Comparison of ENCODE assay signal across 8 mouse cellular contexts in genomic region chr7:81339783-81340182, GRCm38 (mm10). TPM values are rescaled to one million over a fixed set of nuclear protein-coding genes. Genes with fewer than 3 reads are reported as not detected.
DNase-seq lines count a peak whose midpoint lies in the region; ATAC-seq and TF ChIP-seq lines count a peak whose summit lies in the region.

No protein-coding gene starts in this region.

- no peak overlapping the region for H3K4me3 ChIP-seq in hindbrain, embryonic 14.5 days (replicated peaks; ENCODE audit: low read length)
- no peak overlapping the region for H3K4me3 ChIP-seq in hindbrain, embryonic 16.5 days (ENCODE audit: low read length)
- no peak overlapping the region for H3K4me3 ChIP-seq in embryonic fibroblast, embryonic 13.5 days (ENCODE audit: insufficient read depth, low read length)
- no peak overlapping the region for H3K4me3 ChIP-seq in liver, embryonic 14.5 days (ENCODE audit: insufficient read depth in 1 of 2, low read depth in 2 of 2, low read length in 2 of 2)

- H3K27ac ChIP-seq in hindbrain, embryonic 14.5 days: no peak overlapping the region
- no peak overlapping the region for H3K27ac ChIP-seq in hindbrain, embryonic 16.5 days (ENCODE audit: low read depth, low read length)
- H3K27ac ChIP-seq in embryonic fibroblast, embryonic 13.5 days (ENCODE audit: insufficient read depth, low read length): no peak overlapping the region
- H3K27ac ChIP-seq in liver, embryonic 14.5 days: no peak overlapping the region

- POLR2A ChIA-PET in Patski (lab: Charles Lee): interaction anchor here (0.6 kb wide), 1 partner anchor 130 kb away, joined by 5 read pairs; no protein-coding TSS in a partner anchor

- no peak overlapping the region for H3K4me2 ChIP-seq in hindbrain, embryonic 14.5 days (replicated peaks)
- no peak overlapping the region for H3K4me2 ChIP-seq in hindbrain, embryonic 16.5 days (ENCODE audit: low read length)
- H3K4me2 ChIP-seq in liver, embryonic 14.5 days (ENCODE audit: low read depth): no peak overlapping the region

- 88% methylated on average over 4 of the region's 4 CpGs for WGBS in hindbrain, embryonic 14.5 days
- 86% methylated on average over 4 of the region's 4 CpGs for WGBS in hindbrain, embryonic 16.5 days
- WGBS in liver, embryonic 14.5 days (ENCODE audit: insufficient replicate concordance): 57% methylated on average over 4 of the region's 4 CpGs

- in situ Hi-C loops in Patski (cut with MboI; ENCODE audit: low pct_unique_long_range_greater_than_20kb): loop anchor here (5.0 kb wide), 1 partner anchor 177 kb away; no protein-coding TSS in a partner anchor

- TF ChIP-seq POLR2A in embryonic fibroblast, embryonic 13.5 days (IDR thresholded peaks at IDR 0.05; ENCODE audit: low read depth, low read length): no peak

- CTCF ChIA-PET in Patski (lab: Charles Lee): interaction anchor here (0.8 to 14.2 kb wide), 5 partner anchors 9 to 185 kb away, joined by 3 to 148 read pairs (median 5); no protein-coding TSS in a partner anchor

- intact Hi-C loops in heart, postnatal 25 days (cut with DNase I): loop anchor here (2.0 to 10.0 kb wide), 5 partner anchors 131 to 475 kb away; partner anchors contain the start of genes Fsd2, Zfp592 and Zscan2

- TF ChIP-seq EP300 in liver, embryonic 14.5 days (IDR thresholded peaks at IDR 0.05; ENCODE audit: low read depth): no peak

- H3K9me3 ChIP-seq in hindbrain, embryonic 14.5 days (ENCODE audit: control insufficient read depth, low read length): no peaks in the 10 kb centered on the region
- H3K9me3 ChIP-seq in hindbrain, embryonic 16.5 days (ENCODE audit: control insufficient read depth, low read length): no peaks in the 10 kb centered on the region
- no peaks in the 10 kb centered on the region for H3K9me3 ChIP-seq in liver, embryonic 14.5 days (ENCODE audit: control insufficient read depth, low read length)

- DNase-seq in hindbrain, embryonic 14.5 days (ENCODE audit: low spot score): peak; percentile 69
- peak; percentile 70 for DNase-seq in CD4-positive helper T cell, adult 2 months (ENCODE audit: low read depth, low spot score)
- DNase-seq in Patski (ENCODE audit: low read depth, low spot score): no peak
- no peak for DNase-seq in liver, embryonic 14.5 days (ENCODE audit: low read depth in 3 of 3, low spot score in 3 of 3)
- peak; percentile 29 to 57 for DNase-seq in spleen, postnatal 14 days (ENCODE audit: low spot score in 2 of 2)
- no peak for DNase-seq in heart, postnatal 25 days (ENCODE audit: low spot score)

- H3K27me3 ChIP-seq in hindbrain, embryonic 14.5 days (ENCODE audit: control insufficient read depth, insufficient read depth, low read length): no peaks in the 10 kb centered on the region
- no peaks in the 10 kb centered on the region for H3K27me3 ChIP-seq in hindbrain, embryonic 16.5 days (replicated peaks; ENCODE audit: control insufficient read depth, insufficient read depth, low read length)
- no peaks in the 10 kb centered on the region for H3K27me3 ChIP-seq in Patski
- no peaks in the 10 kb centered on the region for H3K27me3 ChIP-seq in liver, embryonic 14.5 days (ENCODE audit: control insufficient read depth, insufficient read depth, low read length)

- peaks cover 18% of the 10 kb centered on the region for H3K4me1 ChIP-seq in hindbrain, embryonic 14.5 days (replicated peaks; ENCODE audit: control insufficient read depth, insufficient read depth, low read length)
- H3K4me1 ChIP-seq in hindbrain, embryonic 16.5 days (ENCODE audit: control insufficient read depth, insufficient read depth, low read depth, low read length): peaks cover 23% of the 10 kb centered on the region
- peaks cover 8% of the 10 kb centered on the region for H3K4me1 ChIP-seq in embryonic fibroblast, embryonic 13.5 days (ENCODE audit: control insufficient read depth, insufficient read depth, low read length)
- peaks cover 7 to 16% of the 10 kb centered on the region in 2 experiments; a peak in 3 of 4 replicates for H3K4me1 ChIP-seq in liver, embryonic 14.5 days (replicated peaks; ENCODE audit: control insufficient read depth in 2 of 2, insufficient read depth in 2 of 2, low read length in 1 of 2)

- H3K9ac ChIP-seq in hindbrain, embryonic 14.5 days: no peak overlapping the region
- H3K9ac ChIP-seq in hindbrain, embryonic 16.5 days (ENCODE audit: low read depth, low read length): no peak overlapping the region
- H3K9ac ChIP-seq in liver, embryonic 14.5 days (replicated peaks): no peak overlapping the region

- H3K36me3 ChIP-seq in hindbrain, embryonic 14.5 days (replicated peaks; ENCODE audit: control insufficient read depth, insufficient read depth): peaks cover 58% of the 10 kb centered on the region
- H3K36me3 ChIP-seq in hindbrain, embryonic 16.5 days (ENCODE audit: control insufficient read depth, insufficient read depth, low read length): peaks cover 24% of the 10 kb centered on the region
- peaks cover 36% of the 10 kb centered on the region for H3K36me3 ChIP-seq in liver, embryonic 14.5 days (replicated peaks; ENCODE audit: control insufficient read depth, insufficient read depth, low read depth)

- no peak for ATAC-seq in hindbrain, embryonic 14.5 days (ENCODE audit: low FRiP score)
- no peak for ATAC-seq in hindbrain, embryonic 16.5 days
- ATAC-seq in Patski: no peak
- ATAC-seq in liver, embryonic 14.5 days (ENCODE audit: insufficient read depth): no peak

- peak; percentile 81 for TF ChIP-seq CTCF in Patski (IDR thresholded peaks at IDR 0.05)
- TF ChIP-seq CTCF in embryonic fibroblast, embryonic 13.5 days (IDR thresholded peaks at IDR 0.05; ENCODE audit: borderline replicate concordance, insufficient read depth, low read length): peak; percentile 87
- peak; percentile 91 for TF ChIP-seq CTCF in liver, embryonic 14.5 days (IDR thresholded peaks at IDR 0.05; ENCODE audit: low read depth)

RNA-seq across cellular contexts. Expression of gene Rps17, which starts 5.3 kb away (rescaled TPM):
- polyA plus RNA-seq in hindbrain, embryonic 14.5 days (2014; fragmentation: Nextera tagmentation; extraction: Ambion mirVana): 653 and 807 TPM in 2 replicates
- polyA plus RNA-seq in hindbrain, embryonic 16.5 days (2015; fragmentation: Nextera tagmentation; extraction: Ambion mirVana): 598 and 658 TPM in 2 replicates
- polyA plus RNA-seq in Patski (2021): 1,237 TPM
- 1,473 and 1,652 TPM in 2 replicates for polyA plus RNA-seq in embryonic fibroblast, embryonic 13.5 days (2011; ENCODE audit: insufficient read length, low read depth, missing spikeins)
- polyA plus RNA-seq in liver, embryonic 14.5 days (2012; rRNA removed): 1,003 and 1,514 TPM in 2 replicates
- polyA plus RNA-seq in liver, embryonic 14.5 days (2014; fragmentation: Nextera tagmentation; extraction: Ambion mirVana): 828 and 838 TPM in 2 replicates
- 100 to 1,000 TPM; 798 to 858 TPM for total RNA-seq in heart, postnatal 25 days (2021)

Comparison
In these comparisons a context has a peak if more than half of its experiments do, and no peak if none do; other contexts are left out.
1. DNase-seq: peak in hindbrain, embryonic 14.5 days (single experiment), CD4-positive helper T cell, adult 2 months (single experiment) and spleen, postnatal 14 days (2 of 2); none in Patski (single experiment), liver, embryonic 14.5 days (0 of 3) and heart, postnatal 25 days (single experiment).
2. Peak in every context shown above with its lines, with median percentiles within 50 percentile points of each other: CTCF ChIP-seq.